Mouse (Mus musculus) embryonic fibroblast, embryonic 13.5 days (primary cell): Measurements from ENCODE around the gene Hkdc1.

ENCODE experiments used
- CTCF ChIP-seq: IDR thresholded peaks from 2 replicates; pipeline ENCODE4 v1.5.1; 2011; ENCODE audit warnings: mild to moderate bottlenecking, control low read depth, low read length, moderate library complexity, borderline replicate concordance; ENCODE audit not compliant: insufficient read depth
- POLR2A ChIP-seq: IDR thresholded peaks from 2 replicates; pipeline ENCODE4 v1.6.1; 2011; ENCODE audit warnings: low read depth, mild to moderate bottlenecking, control low read depth, low read length, moderate library complexity

DNA sequence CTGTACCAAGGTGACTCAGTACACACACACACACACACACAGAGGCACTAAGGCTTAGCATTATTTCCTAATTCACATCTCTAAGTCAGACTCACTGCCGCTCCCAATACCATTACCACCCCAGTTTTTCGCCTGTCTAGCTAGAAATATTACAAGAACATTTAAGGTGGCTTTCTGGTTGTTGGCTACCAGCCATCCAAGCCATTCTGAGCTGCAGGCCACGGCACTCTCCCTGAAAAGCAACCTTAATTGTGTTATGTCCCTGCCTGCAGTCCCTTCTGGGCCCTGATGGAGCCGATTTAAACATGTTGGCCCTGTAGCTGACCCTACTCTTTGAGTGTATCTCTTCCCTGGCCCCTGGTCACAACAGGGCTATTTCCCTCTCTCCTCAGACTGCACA, 80.3 kb downstream of the Hkdc1 start:
- TF ChIP-seq CTCF, result no peak
- no peak for TF ChIP-seq POLR2A
